Mouse (Mus musculus): ENCODE measurements at regions not wholly inside any gene's neighbourhood (a gene's known extent, or its start where the extent isn't known, plus 50 kb on each side); places are given as distances from the start of the nearest gene placed in this dataset.

- H3K4me3 ChIP-seq (replicated peaks in 1 of 3; ENCODE audit: low read depth in 2 of 3, low read length in 2 of 3, poor library complexity in 1 of 3): no peak overlapping the region
- no peaks in the 10 kb centered on the region for H3K36me3 ChIP-seq (replicated peaks in 1 of 2; ENCODE audit: control insufficient read depth in 1 of 2, insufficient read depth in 1 of 2, low read length in 1 of 2)
- H3K27ac ChIP-seq (ENCODE audit: insufficient read depth, low read depth): no peak overlapping the region
- H3K27me3 ChIP-seq (replicated peaks): no peaks in the 10 kb centered on the region
- no peak overlapping the region for H3K4me2 ChIP-seq (ENCODE audit: insufficient read depth, low read depth, poor library complexity, severe bottlenecking)
- no peaks in the 10 kb centered on the region for H3K9me3 ChIP-seq (replicated peaks; ENCODE audit: low read length)
- TF ChIP-seq JUN (IDR thresholded peaks at IDR 0.05; ENCODE audit: insufficient read depth, low read depth, low read length) (no peak), HCFC1 (IDR thresholded peaks at IDR 0.05; ENCODE audit: low read depth, low read length) (no peak), IRF4 (IDR thresholded peaks at IDR 0.05; ENCODE audit: low read depth, low read length) (no peak), GABPA (IDR thresholded peaks at IDR 0.05; ENCODE audit: insufficient replicate concordance, low read depth, low read length) (no peak), SIN3A (IDR thresholded peaks at IDR 0.05; ENCODE audit: low read length) (no peak), MEF2A (IDR thresholded peaks at IDR 0.05; ENCODE audit: borderline replicate concordance, low read depth, low read length) (no peak), CHD2 (IDR thresholded peaks at IDR 0.05; ENCODE audit: low read length) (no peak), SMC3 (IDR thresholded peaks at IDR 0.05; ENCODE audit: low read depth, low read length) (no peak), ELF1 (IDR thresholded peaks at IDR 0.05; ENCODE audit: low read depth, low read length) (no peak), POLR2A (IDR thresholded peaks at IDR 0.05; ENCODE audit: low read depth, low read length) (no peak), BHLHE40 (IDR thresholded peaks at IDR 0.05; ENCODE audit: low read depth, low read length) (no peak), JUND (conservative IDR thresholded peaks at IDR 0.05; ENCODE audit: low read depth, low read length) (no peak), POLR2AphosphoS2 (IDR thresholded peaks at IDR 0.05; ENCODE audit: low read depth, low read length) (no peak), CHD1 (IDR thresholded peaks at IDR 0.05; ENCODE audit: low read depth, low read length) (no peak), E2F4 (IDR thresholded peaks at IDR 0.05; ENCODE audit: insufficient replicate concordance, low read depth, low read length) (no peak), ZKSCAN1 (IDR thresholded peaks at IDR 0.05; ENCODE audit: borderline replicate concordance, low read depth, low read length) (no peak)
- H3K9ac ChIP-seq (ENCODE audit: insufficient read depth, low read depth): no peak overlapping the region
- in situ Hi-C loops (cut with MboI; ENCODE audit: low pct_ligation_motif_present, low pct_unique_long_range_greater_than_20kb, low sequenced_read_pairs): no loop called here
- no peaks in the 10 kb centered on the region for H3K79me2 ChIP-seq (replicated peaks; ENCODE audit: control insufficient read depth, extremely low read depth, insufficient read depth, poor library complexity, severe bottlenecking)
- dilution Hi-C loops (cut with MboI; ENCODE audit: extremely low pct_ligation_motif_present, extremely low pct_unique_long_range_greater_than_20kb, low sequenced_read_pairs): no loop called here
- H3K4me1 ChIP-seq (ENCODE audit: control insufficient read depth in 1 of 2, insufficient read depth in 2 of 2): no peaks in the 10 kb centered on the region
- no peak for DNase-seq (ENCODE audit: extremely low read depth)
Observed at GRCm38 (mm10) chr8:30134999-30135398, 2687.5 kb downstream of the Poteg start.

DNA sequence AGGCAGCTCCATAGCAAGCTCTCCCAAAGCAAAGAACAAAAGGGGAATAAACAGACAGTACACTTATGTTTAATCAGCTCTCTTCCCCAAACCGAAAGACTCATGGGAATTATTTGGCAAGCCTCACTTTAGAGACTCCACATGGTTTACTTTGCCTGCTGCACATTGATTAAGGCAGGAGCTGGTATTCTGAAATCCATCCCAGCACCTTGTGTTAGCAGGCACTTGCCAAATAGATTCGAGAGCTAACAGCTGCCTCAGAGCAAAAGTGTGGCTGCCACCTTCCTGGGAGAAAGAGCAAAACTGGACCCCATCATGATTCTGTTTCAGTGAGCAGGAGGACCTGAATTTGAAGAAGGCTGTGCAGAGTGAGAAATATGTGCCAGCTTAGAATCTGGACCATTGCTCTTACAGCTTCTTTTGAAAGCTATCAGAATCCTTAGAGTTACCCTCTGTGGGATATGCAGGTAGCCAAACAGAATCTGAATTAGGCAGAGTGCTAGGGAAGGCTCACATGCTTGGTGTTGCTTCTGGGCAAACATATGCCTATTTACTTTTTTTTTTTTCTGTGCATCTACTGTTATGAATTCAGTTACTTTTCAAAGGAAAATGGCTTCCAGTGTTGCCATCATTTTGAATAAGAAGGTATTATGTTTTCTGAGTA lies 2703.8 kb downstream of the Poteg start:
- TF ChIP-seq SIN3A (IDR thresholded peaks at IDR 0.05; ENCODE audit: low read length): no peak
- TF ChIP-seq EP300 (IDR thresholded peaks at IDR 0.05; ENCODE audit: low read length): no peak
- no peak for TF ChIP-seq BHLHE40 (IDR thresholded peaks at IDR 0.05; ENCODE audit: low read depth, low read length)
- no peak for TF ChIP-seq POLR2A (IDR thresholded peaks at IDR 0.05; ENCODE audit: low read depth, low read length)
- no peak for TF ChIP-seq JUN (IDR thresholded peaks at IDR 0.05; ENCODE audit: insufficient read depth, low read depth, low read length)
- no peak for TF ChIP-seq IRF4 (IDR thresholded peaks at IDR 0.05; ENCODE audit: low read depth, low read length)
- TF ChIP-seq USF2 (conservative IDR thresholded peaks at IDR 0.05; ENCODE audit: low read depth, low read length): no peak
- TF ChIP-seq NELFE (IDR thresholded peaks at IDR 0.05; ENCODE audit: low read depth, low read length): no peak
- no peak for TF ChIP-seq MAZ (IDR thresholded peaks at IDR 0.05; ENCODE audit: low read depth, low read length)
- no peak for TF ChIP-seq JUND (conservative IDR thresholded peaks at IDR 0.05; ENCODE audit: low read depth, low read length)
- no peak for TF ChIP-seq MYC (IDR thresholded peaks at IDR 0.05; ENCODE audit: low read depth, low read length)
- TF ChIP-seq POLR2AphosphoS2 (IDR thresholded peaks at IDR 0.05; ENCODE audit: low read depth, low read length): no peak
- TF ChIP-seq ETS1 (conservative IDR thresholded peaks at IDR 0.05; ENCODE audit: low read depth, low read length): no peak
- no peak for TF ChIP-seq ZC3H11A (IDR thresholded peaks at IDR 0.05; ENCODE audit: low read depth, low read length)
- no peak for TF ChIP-seq MAX (IDR thresholded peaks at IDR 0.05; ENCODE audit: low read length)
- no peak for TF ChIP-seq UBTF (IDR thresholded peaks at IDR 0.05; ENCODE audit: low read depth, low read length)
- no peak for TF ChIP-seq E2F4 (IDR thresholded peaks at IDR 0.05; ENCODE audit: insufficient replicate concordance, low read depth, low read length)
- Histone ChIP-seq H3K27me3 (replicated peaks) (no peaks in the 10 kb centered on the region), H3K36me3 (replicated peaks in 1 of 2; ENCODE audit: control insufficient read depth in 1 of 2, insufficient read depth in 1 of 2, low read length in 1 of 2) (no peaks in the 10 kb centered on the region), H3K9ac (ENCODE audit: insufficient read depth, low read depth) (no peak overlapping the region), H3K27ac (ENCODE audit: insufficient read depth, low read depth) (no peak overlapping the region), H3K79me2 (replicated peaks; ENCODE audit: control insufficient read depth, extremely low read depth, insufficient read depth, poor library complexity, severe bottlenecking) (no peaks in the 10 kb centered on the region), H3K4me3 (replicated peaks in 1 of 3; ENCODE audit: low read depth in 2 of 3, low read length in 2 of 3, poor library complexity in 1 of 3) (no peak overlapping the region), H3K4me1 (ENCODE audit: control insufficient read depth in 1 of 2, insufficient read depth in 2 of 2) (no peaks in the 10 kb centered on the region), H3K4me2 (ENCODE audit: insufficient read depth, low read depth, poor library complexity, severe bottlenecking) (no peak overlapping the region), H3K9me3 (replicated peaks; ENCODE audit: low read length) (no peaks in the 10 kb centered on the region)
- dilution Hi-C loops (cut with MboI; ENCODE audit: extremely low pct_ligation_motif_present, extremely low pct_unique_long_range_greater_than_20kb, low sequenced_read_pairs) (no loop called here), in situ Hi-C loops (cut with MboI; ENCODE audit: low pct_ligation_motif_present, low pct_unique_long_range_greater_than_20kb, low sequenced_read_pairs) (no loop called here)
- DNase-seq (ENCODE audit: extremely low read depth): no peak
